Mouse (Mus musculus): ENCODE results near the gene Atp2b2. TPM values are rescaled to one million over a fixed set of nuclear protein-coding genes. Genes with fewer than 3 reads are reported as not detected.

Gene Atp2b2
- polyA plus RNA-seq, 1 experiment from 2014 or later = 14.8 TPM

DNA sequence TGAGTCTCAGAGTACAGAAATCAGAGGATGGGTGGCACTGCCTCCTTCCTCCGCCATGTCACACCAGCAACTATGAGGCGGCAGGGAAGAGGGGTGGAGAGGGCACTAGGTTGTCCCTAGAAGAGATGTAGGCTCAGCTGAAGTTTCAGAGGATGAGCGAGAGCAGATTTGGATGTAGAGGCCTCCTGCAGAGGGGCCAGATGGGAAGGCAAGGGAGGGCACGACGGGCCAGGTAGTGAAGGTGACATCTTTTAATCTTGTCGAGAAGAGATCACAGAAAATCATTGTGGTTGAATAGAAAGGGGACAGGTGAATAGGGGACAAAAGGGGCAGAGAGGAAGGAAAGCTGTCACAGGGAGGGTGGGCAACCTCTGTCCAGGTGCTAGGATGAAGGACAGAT lies 41.5 kb downstream of the Atp2b2 start:
- no peak overlapping the region for H3K4me3 ChIP-seq
- no peak overlapping the region for H3K4me2 ChIP-seq (replicated peaks)
- H3K4me1 ChIP-seq = no peaks in the 10 kb centered on the region
- 81% methylated on average over 6 of the region's 6 CpGs for WGBS
- no peak overlapping the region for H3K9ac ChIP-seq
- H3K27ac ChIP-seq = no peak overlapping the region
- no peaks in the 10 kb centered on the region for H3K27me3 ChIP-seq (replicated peaks)
- H3K9me3 ChIP-seq = no peaks in the 10 kb centered on the region
- H3K36me3 ChIP-seq = no peaks in the 10 kb centered on the region
- no peak for ATAC-seq (ENCODE audit: low FRiP score, low read depth)

DNA sequence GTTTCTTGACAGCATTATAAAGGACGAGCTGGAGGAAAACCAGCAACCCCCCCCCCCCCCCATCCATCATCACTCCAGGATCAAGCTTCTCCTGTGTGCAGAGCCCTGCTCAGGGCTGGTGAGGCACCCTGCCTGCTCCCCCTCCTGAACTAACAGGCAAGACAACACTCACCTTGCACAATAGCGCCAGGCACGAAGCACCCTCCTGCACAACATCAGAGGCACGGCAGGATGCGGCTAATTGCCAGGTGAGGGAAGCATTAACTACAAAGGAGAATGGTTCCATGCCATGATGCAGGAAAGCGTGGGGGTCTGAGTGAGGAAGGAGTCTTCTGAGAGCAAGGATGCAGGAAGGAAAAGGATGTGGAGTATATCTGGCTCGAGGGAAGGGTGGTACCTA lies 42.1 kb downstream of the Atp2b2 start:
- H3K4me1 ChIP-seq = no peaks in the 10 kb centered on the region
- H3K9me3 ChIP-seq = no peaks in the 10 kb centered on the region
- no peak for ATAC-seq (ENCODE audit: low FRiP score, low read depth)
- no peak overlapping the region for H3K4me3 ChIP-seq
- H3K9ac ChIP-seq = no peak overlapping the region
- 53% methylated on average over 7 of the region's 7 CpGs for WGBS
- H3K27ac ChIP-seq = no peak overlapping the region
- H3K27me3 ChIP-seq (replicated peaks) = no peaks in the 10 kb centered on the region
- H3K36me3 ChIP-seq = no peaks in the 10 kb centered on the region
- no peak overlapping the region for H3K4me2 ChIP-seq (replicated peaks)

DNA sequence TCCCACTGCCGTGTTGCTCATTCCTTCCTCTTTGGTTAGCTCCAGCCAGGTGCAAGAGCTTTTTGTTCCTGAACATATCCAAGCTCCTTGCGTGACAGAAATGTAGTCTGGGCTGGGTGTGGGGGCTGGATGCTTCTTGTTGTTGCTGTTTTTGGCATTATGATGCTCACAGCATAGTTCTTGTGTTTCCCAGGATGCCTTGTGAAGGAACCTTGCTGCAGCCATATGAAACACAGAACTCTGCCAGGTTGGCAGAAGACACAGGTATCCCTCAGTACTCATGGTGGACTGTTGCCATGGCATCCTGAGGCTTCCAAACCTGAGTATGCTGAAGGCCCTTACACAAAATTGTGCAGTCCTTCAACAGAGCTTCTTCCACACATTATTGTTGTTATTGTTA lies 44.0 kb downstream of the Atp2b2 start:
- H3K4me2 ChIP-seq (replicated peaks) = no peak overlapping the region
- no peaks in the 10 kb centered on the region for H3K9me3 ChIP-seq
- no peak overlapping the region for H3K4me3 ChIP-seq
- ATAC-seq (ENCODE audit: low FRiP score, low read depth) = no peak
- 90% methylated on average over 2 of the region's 2 CpGs for WGBS
- H3K4me1 ChIP-seq = no peaks in the 10 kb centered on the region
- no peak overlapping the region for H3K9ac ChIP-seq
- no peak overlapping the region for H3K27ac ChIP-seq
- no peaks in the 10 kb centered on the region for H3K27me3 ChIP-seq (replicated peaks)
- no peaks in the 10 kb centered on the region for H3K36me3 ChIP-seq

DNA sequence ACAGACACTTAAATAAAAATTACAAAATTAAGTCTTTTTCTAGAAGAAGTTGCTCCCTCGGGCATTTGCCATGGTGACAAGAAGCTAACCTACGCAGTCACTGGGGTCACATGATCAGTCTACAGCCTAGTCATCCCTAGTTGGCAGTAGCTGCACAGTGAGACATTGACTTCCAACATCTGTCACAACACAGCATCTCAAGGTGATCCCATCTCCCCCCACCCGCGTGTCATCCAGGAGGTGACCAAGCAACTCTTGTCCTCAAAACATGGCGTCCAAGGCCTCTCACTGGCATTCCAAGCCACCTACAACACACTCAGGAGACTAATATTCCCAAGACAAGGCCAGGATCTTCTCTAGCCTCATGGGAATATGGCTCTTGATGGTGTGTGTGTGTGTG lies 48.2 kb downstream of the Atp2b2 start:
- Histone ChIP-seq H3K36me3 (no peaks in the 10 kb centered on the region), H3K4me1 (no peaks in the 10 kb centered on the region), H3K9me3 (no peaks in the 10 kb centered on the region), H3K4me3 (no peak overlapping the region), H3K9ac (no peak overlapping the region), H3K4me2 (replicated peaks) (no peak overlapping the region), H3K27ac (no peak overlapping the region), H3K27me3 (replicated peaks) (no peaks in the 10 kb centered on the region)
- WGBS = 87% methylated on average over 5 of the region's 5 CpGs
- ATAC-seq (ENCODE audit: low FRiP score, low read depth) = no peak

DNA sequence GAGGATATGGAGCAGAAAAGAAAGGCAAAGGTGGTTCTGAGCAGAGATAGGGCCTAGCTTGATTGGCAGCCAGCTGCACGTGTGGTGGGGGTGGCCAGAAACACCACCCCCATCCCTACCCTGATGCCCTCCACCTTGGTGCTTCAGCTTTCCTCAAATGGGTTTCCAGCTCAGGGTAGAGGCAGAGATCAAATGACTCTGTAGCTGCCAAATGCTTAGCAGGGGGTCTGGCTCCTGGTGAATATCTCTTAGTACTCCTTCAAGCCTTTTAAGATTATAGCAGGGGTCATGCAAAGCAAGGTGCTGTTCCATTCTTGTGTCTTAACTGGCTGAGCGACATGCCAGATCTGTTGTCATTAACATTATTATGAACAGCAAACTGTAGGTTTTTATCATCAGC lies 50.3 kb downstream of the Atp2b2 start:
- Histone ChIP-seq H3K4me1 (no peaks in the 10 kb centered on the region), H3K27me3 (replicated peaks) (no peaks in the 10 kb centered on the region), H3K4me2 (replicated peaks) (no peak overlapping the region), H3K4me3 (no peak overlapping the region), H3K27ac (no peak overlapping the region), H3K36me3 (no peaks in the 10 kb centered on the region), H3K9ac (no peak overlapping the region), H3K9me3 (no peaks in the 10 kb centered on the region)
- WGBS = 77% methylated on average over 2 of the region's 2 CpGs
- ATAC-seq (ENCODE audit: low FRiP score, low read depth) = no peak

DNA sequence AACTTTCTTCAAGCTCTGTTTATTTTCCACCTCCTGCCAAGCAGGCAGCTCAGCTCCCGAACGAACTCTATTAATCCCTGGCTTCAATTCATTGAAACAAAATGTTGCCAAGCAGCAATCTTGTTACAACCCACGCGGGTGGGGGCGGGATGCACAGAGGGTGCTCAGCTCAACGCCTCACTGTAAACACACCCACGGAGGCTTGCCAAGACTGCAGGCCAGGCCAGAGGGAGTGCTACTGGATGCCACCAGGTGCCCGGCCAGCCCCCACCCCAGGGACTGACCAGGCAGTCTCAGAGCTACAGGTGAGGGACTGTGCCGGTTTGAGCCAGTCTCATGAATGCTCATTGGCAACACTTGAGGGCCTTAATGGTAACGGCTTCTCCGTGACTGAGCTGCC lies 50.9 kb downstream of the Atp2b2 start:
- H3K27me3 ChIP-seq (replicated peaks) = no peaks in the 10 kb centered on the region
- H3K9ac ChIP-seq = no peak overlapping the region
- no peaks in the 10 kb centered on the region for H3K4me1 ChIP-seq
- no peaks in the 10 kb centered on the region for H3K9me3 ChIP-seq
- no peak overlapping the region for H3K4me2 ChIP-seq (replicated peaks)
- H3K27ac ChIP-seq = no peak overlapping the region
- H3K4me3 ChIP-seq = no peak overlapping the region
- H3K36me3 ChIP-seq = no peaks in the 10 kb centered on the region
- 67% methylated on average over 11 of the region's 11 CpGs for WGBS
- no peak for ATAC-seq (ENCODE audit: low FRiP score, low read depth)

DNA sequence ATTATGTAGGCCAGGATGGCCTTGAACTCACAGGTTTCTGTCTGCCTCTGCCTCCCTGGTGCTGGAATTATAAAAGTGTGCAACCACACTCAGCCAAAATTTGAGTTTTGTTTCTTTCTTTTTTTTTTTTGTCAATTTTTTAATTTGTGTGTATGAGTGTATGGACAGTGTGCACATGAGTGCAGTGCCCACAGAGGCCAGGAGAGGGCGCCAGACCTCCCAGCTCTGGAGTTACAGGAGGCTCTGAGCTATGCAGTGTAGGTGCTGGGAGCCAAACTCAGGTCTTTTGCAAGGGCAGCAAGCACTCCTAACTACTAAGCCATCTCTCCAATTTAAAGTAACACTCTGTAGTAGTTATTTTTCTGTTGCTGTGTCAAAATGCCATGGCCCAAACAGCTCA lies 52.4 kb downstream of the Atp2b2 start:
- ATAC-seq (ENCODE audit: low FRiP score, low read depth) = no peak
- Histone ChIP-seq H3K4me3 (no peak overlapping the region), H3K4me1 (no peaks in the 10 kb centered on the region), H3K9me3 (no peaks in the 10 kb centered on the region), H3K9ac (no peak overlapping the region), H3K36me3 (no peaks in the 10 kb centered on the region), H3K4me2 (replicated peaks) (no peak overlapping the region), H3K27ac (no peak overlapping the region), H3K27me3 (replicated peaks) (no peaks in the 10 kb centered on the region)
- WGBS = 30% methylated on average over 1 of the region's 1 CpGs

DNA sequence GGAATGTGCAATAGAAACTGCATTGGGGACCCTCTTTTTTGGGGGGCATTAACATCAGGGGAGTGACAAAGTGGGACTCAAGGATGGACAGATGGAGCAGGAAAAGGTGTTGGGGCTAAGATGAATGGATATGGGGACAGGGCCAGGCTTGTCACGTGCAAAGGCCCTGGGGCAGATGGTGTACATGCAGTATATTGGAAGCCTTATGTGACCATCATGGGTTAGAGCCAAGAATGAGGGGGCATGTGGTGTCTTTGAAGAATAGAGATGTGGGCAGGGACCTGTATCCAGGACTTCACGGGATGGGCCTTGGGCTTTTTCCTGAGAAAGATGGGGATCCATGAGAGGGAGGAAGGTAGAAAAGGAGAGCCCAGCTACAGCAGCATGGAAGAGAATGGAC lies 53.9 kb downstream of the Atp2b2 start:
- H3K27ac ChIP-seq = no peak overlapping the region
- H3K36me3 ChIP-seq = no peaks in the 10 kb centered on the region
- H3K4me1 ChIP-seq = no peaks in the 10 kb centered on the region
- H3K27me3 ChIP-seq (replicated peaks) = no peaks in the 10 kb centered on the region
- H3K4me3 ChIP-seq = no peak overlapping the region
- H3K9me3 ChIP-seq = no peaks in the 10 kb centered on the region
- no peak overlapping the region for H3K9ac ChIP-seq
- H3K4me2 ChIP-seq (replicated peaks) = no peak overlapping the region
- 82% methylated on average over 2 of the region's 2 CpGs for WGBS
- no peak for ATAC-seq (ENCODE audit: low FRiP score, low read depth)

DNA sequence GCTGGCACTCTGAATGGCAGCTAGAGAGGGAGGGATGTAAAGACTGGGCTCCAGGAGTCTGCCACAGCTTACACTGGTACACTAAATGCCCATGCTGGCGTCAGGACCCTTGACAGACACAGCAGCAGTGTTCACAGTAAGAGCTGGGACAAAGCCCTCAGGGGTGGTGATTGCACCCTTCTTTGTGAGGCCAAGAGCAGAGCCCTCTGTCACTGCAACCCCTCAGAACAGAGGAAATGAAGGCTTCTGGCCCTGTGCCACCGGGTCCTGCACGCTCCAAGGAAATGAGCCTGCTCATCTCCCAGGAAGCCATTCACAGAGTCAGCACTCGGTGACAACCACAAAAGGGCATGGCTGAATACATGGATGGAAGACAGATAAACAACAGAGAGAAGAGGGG lies 55.7 kb downstream of the Atp2b2 start:
- WGBS = 70% methylated on average over 4 of the region's 4 CpGs
- H3K4me2 ChIP-seq (replicated peaks) = no peak overlapping the region
- no peak overlapping the region for H3K9ac ChIP-seq
- no peaks in the 10 kb centered on the region for H3K27me3 ChIP-seq (replicated peaks)
- no peak overlapping the region for H3K4me3 ChIP-seq
- no peaks in the 10 kb centered on the region for H3K36me3 ChIP-seq
- no peak overlapping the region for H3K27ac ChIP-seq
- no peaks in the 10 kb centered on the region for H3K9me3 ChIP-seq
- no peaks in the 10 kb centered on the region for H3K4me1 ChIP-seq
- no peak for ATAC-seq (ENCODE audit: low FRiP score, low read depth)

DNA sequence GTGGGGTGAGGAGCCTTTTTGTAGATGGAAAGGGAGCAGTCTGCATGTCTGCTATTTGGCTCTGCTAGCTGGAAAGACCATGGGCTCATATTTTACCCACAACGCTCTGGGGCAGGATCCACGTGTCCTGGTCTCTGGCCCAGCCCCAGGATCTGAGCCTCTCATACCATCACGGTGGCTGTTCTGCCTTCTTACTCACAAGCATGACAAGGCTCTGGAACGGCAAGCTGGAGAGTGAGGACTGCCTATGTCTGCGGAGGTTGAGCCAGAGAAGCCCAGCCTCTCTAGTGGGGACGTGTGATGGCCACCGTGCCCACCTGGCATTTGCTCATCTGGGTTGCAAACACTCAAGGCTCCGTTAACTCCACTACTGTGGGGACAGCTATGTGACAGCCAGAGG lies 63.7 kb downstream of the Atp2b2 start:
- 90% methylated on average over 8 of the region's 8 CpGs for WGBS
- no peak overlapping the region for H3K4me2 ChIP-seq (replicated peaks)
- H3K9ac ChIP-seq = no peak overlapping the region
- H3K27ac ChIP-seq = no peak overlapping the region
- ATAC-seq (ENCODE audit: low FRiP score, low read depth) = no peak
- H3K27me3 ChIP-seq (replicated peaks) = no peaks in the 10 kb centered on the region
- no peaks in the 10 kb centered on the region for H3K9me3 ChIP-seq
- H3K4me3 ChIP-seq = no peak overlapping the region
- H3K36me3 ChIP-seq = no peaks in the 10 kb centered on the region
- H3K4me1 ChIP-seq = no peaks in the 10 kb centered on the region

DNA sequence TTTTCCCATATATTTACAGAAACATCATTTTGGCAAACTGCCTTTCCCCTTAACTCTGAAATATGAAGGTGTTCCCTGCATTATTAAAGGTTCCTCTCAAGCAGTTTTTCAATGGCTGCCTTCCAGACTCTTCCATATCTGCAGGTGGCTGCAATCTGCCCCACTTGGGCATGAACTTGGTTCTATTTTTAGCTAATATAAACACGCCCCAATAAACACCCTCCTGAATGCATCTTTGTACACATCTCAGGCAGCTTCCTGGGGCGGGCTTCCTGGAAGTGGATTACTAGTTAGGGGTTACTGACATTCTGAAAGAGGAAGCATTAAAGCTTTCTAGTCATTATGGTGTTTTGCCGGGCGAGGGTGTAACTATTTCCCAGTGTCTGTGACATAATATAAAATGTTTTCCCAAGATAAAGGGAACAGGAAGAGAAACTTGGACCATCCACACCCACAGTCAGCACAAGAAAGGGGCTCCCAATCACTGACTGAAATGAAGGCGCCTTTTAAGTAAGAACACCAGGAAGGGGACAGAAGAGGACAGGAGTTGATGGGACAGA lies 64.2 kb downstream of the Atp2b2 start:
- 75% methylated on average over 5 of the region's 5 CpGs for WGBS

DNA sequence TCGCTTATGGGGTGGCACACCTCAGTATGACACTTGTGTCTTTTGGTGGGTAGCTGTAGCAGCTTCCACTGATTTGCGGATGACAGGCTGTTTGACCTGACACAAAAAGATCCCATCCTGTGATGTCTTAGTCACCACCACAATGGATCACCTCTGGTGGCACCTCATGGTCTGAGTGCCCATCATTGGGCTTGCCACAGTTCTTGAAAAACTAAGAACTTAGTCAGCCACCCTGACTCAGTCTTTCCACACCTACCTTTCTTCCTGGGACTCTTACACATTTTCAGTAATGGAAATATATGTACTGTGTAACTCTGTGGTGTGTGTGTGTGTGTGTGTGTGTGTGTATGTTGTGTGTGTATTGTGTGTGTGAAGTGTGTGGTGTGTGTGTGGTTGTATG lies 71.5 kb downstream of the Atp2b2 start:
- peaks cover 3% of the 10 kb centered on the region; the same call in 1 of the 2 replicates for H3K4me1 ChIP-seq
- no peak overlapping the region for H3K27ac ChIP-seq
- no peak for ATAC-seq (ENCODE audit: low FRiP score, low read depth)
- H3K27me3 ChIP-seq (replicated peaks) = no peaks in the 10 kb centered on the region
- no peaks in the 10 kb centered on the region for H3K36me3 ChIP-seq
- no peak overlapping the region for H3K9ac ChIP-seq
- H3K4me2 ChIP-seq (replicated peaks) = no peak overlapping the region
- no peak overlapping the region for H3K4me3 ChIP-seq
- WGBS = 85% methylated on average over 2 of the region's 2 CpGs
- no peaks in the 10 kb centered on the region for H3K9me3 ChIP-seq

More for the DNA sequence above, 64.2 kb downstream of the Atp2b2 start:
- Histone ChIP-seq H3K4me2 (replicated peaks) (no peak overlapping the region), H3K27me3 (replicated peaks) (no peaks in the 10 kb centered on the region), H3K9ac (no peak overlapping the region), H3K4me3 (no peak overlapping the region), H3K4me1 (no peaks in the 10 kb centered on the region), H3K9me3 (no peaks in the 10 kb centered on the region), H3K36me3 (no peaks in the 10 kb centered on the region), H3K27ac (no peak overlapping the region)
- no peak for ATAC-seq (ENCODE audit: low FRiP score, low read depth)

DNA sequence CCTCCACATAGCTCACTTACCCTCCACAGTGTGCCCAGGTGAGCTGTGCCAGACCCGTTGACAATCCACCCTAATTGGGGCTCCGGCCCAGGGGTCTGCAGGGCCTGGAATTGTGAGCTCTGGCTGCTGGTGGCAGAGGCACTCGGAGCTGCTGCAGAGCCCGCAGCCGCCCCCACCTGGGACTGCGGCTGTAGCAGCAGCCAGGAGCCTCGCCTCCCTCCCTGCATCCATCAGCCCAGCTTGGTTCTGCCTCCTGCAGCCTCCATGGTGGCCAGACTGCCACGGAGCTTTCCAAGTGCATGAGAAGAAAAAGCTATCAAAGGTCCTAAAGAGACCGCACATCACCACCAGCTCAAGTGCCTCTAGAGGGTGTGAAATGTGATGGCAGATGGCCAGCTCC lies 71.9 kb downstream of the Atp2b2 start:
- ATAC-seq (ENCODE audit: low FRiP score, low read depth) = no peak
- no peaks in the 10 kb centered on the region for H3K27me3 ChIP-seq (replicated peaks)
- 58% methylated on average over 9 of the region's 9 CpGs for WGBS
- no peak overlapping the region for H3K4me3 ChIP-seq
- no peak overlapping the region for H3K9ac ChIP-seq
- no peak overlapping the region for H3K27ac ChIP-seq
- H3K4me1 ChIP-seq = peaks cover 8% of the 10 kb centered on the region; the same call in 1 of the 2 replicates
- no peaks in the 10 kb centered on the region for H3K9me3 ChIP-seq
- H3K36me3 ChIP-seq = no peaks in the 10 kb centered on the region
- H3K4me2 ChIP-seq (replicated peaks) = no peak overlapping the region
